Mouse (Mus musculus) lung, adult 2 months (tissue): Measurements from ENCODE around the gene Ambp.
A peak's percentile ranks its signal among the peaks of the same experiment; 100 is the strongest.

Source experiments
- CTCF ChIP-seq: fragments of 200-500 bp; IDR thresholded peaks from 2 replicates; pipeline ENCODE4 v1.5.1; 2011; ENCODE audit warnings: mild to moderate bottlenecking, low read length, control low read depth; ENCODE audit not compliant: insufficient read depth
- POLR2A ChIP-seq: fragments of 200-500 bp; IDR thresholded peaks from 2 replicates; pipeline ENCODE4 v1.6.1; 2011; ENCODE audit warnings: low read depth, mild to moderate bottlenecking, control low read depth, low read length, borderline replicate concordance; ENCODE audit errors: extremely low read depth

DNA sequence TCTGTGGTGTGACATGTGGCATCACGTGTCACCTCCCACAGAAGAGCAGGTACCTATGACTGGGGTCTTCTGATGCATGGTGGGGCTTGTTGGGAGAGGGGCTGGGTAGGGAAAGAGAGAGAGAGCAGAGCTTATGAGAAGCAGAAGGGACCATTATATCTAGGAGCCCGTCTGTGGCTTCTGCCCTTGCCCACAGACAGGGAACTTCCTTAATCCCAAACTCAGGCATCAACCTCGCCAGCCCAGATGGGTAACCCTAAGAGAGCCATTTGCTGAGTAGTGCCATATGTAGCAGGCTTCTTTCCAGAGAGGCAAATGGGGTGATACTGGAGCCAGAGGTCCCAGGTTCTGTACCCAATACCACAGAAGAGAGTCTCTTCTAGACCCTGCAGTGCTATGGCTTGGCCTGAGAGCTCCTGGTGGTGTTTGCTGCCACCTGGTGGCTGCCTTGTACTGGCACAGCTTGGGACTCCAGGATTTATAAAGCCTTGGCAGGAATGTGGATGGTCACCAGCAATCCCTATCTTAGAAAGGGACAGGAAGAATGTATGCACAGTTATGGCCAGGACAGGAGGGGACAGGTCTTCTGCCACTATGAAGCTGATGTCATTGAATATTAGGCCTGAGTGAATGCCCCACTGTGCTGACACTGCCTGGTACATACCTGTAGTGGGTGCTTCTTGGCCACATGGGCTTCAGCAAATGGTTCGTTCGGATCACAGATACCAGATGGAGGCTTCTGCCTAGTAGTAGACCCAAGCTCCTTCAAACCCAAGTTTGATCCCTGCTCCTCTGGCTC is 35.8 kb downstream of the Ambp start:
- peak; percentile 96 for TF ChIP-seq CTCF
- no peak for TF ChIP-seq POLR2A
